Mouse (Mus musculus) kidney, postnatal 36 days (tissue): ENCODE measurements around the gene Gpat2.

Source experiments
- DNase-seq, 2 experiments: peaks; one replicate each; pipeline ENCODE4 v3.0.0; 2021 to 2022; ENCODE audit warnings: mixed read lengths in 2 of 2

Gene Gpat2

GRCm38 (mm10) chr2:127444055-127444789 lies 19.2 kb downstream of the Gpat2 start, which contains the start of gene Fahd2a:
TSS of gene Fahd2a (minus strand) at chr2:127444565.
- peak; percentile 92 to 93 for DNase-seq

DNA sequence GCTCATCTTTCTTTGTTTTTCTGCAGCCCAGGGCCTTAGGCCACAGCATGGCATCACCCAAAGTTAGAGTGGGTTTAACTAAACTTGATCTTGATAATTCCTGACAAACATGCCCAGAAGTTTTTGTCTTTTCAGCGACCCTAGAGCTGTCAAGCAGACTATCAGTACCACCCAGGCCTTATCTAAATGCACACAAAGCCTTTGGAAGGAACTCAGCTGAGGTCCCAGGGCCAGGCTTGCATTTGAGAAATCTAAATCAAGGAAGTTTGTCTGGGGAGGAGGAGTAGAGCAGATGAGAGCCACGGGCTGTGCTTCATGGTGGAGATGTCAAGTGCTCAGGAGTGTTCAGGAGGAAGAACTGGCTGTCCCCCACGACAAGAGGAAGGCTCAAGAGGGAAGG lies 21.8 kb downstream of the Gpat2 start:
- no peak for DNase-seq

DNA sequence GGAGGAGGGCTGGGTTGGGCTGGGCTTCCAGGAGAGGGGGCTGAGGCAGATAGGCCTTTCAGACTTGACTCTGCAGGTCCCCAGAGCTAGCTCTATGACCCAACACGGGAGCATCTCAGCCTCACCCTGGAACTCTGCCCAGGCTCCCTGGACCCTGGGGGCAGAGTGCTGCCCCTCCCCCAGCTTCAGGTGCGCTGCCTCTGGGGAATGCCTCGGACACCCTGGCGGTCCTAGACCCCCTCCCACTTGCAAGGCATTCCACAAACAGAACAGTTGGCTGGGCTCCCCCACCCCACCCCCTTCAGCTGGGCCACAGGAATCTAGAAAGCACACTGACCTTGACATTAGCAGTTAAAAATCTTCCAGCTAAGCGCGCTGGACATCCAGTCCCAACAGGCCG lies 24.7 kb downstream of the Gpat2 start:
- DNase-seq, result peak; percentile 83 to 86

DNA sequence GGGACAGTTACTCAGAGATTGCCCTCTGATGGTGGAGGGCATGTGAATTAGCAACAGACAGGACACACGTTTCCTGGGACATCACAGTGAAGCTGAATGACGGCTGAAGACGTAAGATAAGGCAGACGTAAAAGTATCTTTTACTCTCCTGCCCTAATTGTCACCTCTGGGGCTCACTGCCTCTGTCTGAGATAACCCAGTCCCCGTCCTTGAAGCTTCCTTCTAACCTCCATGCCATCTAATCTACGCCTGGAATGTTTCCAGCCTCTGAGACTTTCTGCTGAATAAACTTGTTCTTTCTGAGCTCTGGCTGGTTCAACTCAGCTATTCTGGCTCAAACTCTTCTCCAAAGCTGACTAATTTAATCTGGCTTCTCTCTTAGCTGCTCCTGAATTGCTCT lies 26.7 kb downstream of the Gpat2 start:
- DNase-seq, result peak; percentile 20 to 62

DNA sequence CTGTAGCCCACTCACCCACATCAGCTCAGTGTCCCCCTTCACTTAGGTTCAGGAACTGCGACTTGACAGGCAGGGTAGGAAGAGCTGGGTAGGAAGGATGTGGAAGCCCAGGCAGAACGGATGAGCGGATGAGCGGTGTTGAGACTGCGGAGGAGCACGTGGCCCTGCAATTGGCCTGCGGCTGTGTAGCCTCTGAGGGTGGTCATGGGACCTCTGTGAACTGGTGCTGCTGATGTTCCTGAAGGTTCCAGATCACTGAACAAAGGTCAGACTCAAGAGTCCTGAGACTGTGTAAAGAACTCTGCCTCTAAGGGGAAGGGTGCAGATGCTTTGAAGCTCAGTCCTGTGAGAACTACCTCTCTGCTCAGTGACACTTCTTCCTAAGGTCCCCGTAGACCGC lies 28.1 kb downstream of the Gpat2 start:
- peak; percentile 59 to 71 for DNase-seq

GRCm38 (mm10) chr2:127453764-127454163 lies 28.8 kb downstream of the Gpat2 start:
- DNase-seq, result peak; percentile 81 to 88

DNA sequence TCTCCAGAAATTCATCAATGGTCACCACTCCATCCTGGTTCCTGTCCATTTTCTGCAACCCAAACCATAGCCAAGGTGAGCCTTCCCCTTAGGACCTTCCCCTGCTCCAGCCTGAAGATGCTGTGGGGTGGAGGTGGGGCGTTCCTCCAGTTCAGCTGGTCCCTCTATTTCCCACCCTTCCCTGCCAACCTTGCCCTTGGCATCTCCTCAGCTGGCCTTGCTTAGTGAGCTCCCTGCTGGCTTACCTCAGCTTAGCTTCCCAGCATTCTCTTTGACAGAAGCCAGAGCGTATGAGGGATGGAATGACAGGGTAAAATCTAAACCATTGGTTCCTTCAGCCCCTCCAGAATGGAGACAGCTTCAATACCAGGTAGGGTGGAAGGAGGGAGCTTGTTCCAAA lies 34.3 kb downstream of the Gpat2 start:
- no peak for DNase-seq

- DNase-seq, result no peak
Measured at GRCm38 (mm10) chr2:127461351-127461750, 36.4 kb downstream of the Gpat2 start.

- DNase-seq, result peak; percentile 67 to 80
Measured at GRCm38 (mm10) chr2:127462314-127462713, 37.3 kb downstream of the Gpat2 start.

DNA sequence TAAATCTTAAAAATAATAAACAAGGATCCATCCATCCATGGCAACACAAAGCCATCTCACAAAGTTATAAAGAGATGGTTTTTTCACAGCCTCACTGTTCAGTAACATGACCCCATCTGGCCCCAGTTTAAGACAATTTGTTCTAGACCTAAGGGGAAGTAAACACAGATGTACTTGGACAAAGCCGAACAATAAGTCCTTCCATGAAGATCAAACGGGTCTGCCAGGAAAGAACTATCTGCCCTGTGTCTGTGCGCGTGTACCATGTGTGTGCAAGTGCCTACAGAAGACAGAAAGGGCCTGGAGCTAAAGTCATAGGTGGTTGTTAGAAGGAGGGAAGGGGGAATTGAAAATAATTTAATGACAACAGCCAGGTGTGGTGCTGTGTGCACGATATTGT lies 45.2 kb downstream of the Gpat2 start:
- DNase-seq, result no peak

DNA sequence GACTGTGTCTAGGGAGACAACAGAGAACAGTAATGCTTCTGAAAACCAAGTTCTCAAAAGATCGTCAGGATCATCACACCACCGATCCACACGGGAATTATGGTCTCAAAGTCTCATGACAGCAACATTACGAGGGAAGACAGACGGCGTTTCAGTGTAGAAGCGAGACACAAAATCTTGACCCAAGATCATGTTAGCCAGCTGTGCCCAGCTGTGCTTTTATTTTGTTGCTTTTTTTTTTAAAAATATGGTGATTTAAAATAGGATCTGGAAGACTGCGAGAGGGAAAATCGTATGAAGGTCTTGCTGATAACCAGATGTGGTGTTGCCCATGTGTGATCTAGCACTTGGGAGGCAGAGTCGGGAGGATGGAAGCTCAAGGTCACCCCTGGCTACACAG lies 45.7 kb downstream of the Gpat2 start:
- DNase-seq, result no peak

- no peak for DNase-seq
Measured at GRCm38 (mm10) chr2:127471281-127471680, 46.3 kb downstream of the Gpat2 start.

- DNase-seq, result no peak
Measured at GRCm38 (mm10) chr2:127472279-127472678, 47.3 kb downstream of the Gpat2 start.

DNA sequence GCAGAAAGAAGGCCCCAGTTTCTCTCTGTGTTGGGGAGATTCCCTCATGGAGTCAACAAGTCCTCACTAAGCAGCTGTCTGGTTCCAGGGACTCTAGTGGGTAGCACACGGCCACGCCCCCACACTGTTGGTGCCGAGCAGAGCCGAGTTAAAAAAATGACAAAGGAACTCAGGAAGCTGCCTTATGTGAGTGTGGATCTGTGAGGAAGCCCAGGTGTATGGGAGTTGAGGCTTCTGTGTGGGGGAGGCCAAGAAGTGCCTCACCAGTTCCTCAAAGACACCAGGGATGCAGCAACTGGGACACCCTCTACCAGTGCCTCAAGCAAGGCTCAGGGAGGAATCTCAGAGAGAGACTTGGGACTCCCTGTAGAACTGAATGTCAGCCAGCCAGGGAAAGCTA lies 54.2 kb downstream of the Gpat2 start:
- no peak for DNase-seq

DNA sequence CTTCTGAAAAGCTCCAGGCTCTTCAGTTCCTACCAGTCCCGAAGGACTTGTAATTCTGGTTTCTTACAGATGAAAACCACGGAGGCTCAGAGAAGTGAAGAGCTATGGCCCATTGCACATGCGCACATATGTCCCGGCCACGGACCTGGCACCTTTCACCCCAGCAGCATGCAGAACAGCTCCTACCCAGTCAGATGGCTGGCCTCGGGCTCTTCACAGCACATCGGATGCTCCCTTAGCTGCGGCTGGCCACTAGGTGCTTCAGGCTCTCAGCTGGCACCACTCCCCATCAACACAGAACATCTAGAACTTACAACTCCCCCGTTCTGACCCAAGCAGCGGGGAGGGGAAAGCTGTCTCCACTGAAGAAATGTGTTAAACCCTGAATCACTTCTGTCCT lies 54.8 kb downstream of the Gpat2 start:
- no peak for DNase-seq

DNA sequence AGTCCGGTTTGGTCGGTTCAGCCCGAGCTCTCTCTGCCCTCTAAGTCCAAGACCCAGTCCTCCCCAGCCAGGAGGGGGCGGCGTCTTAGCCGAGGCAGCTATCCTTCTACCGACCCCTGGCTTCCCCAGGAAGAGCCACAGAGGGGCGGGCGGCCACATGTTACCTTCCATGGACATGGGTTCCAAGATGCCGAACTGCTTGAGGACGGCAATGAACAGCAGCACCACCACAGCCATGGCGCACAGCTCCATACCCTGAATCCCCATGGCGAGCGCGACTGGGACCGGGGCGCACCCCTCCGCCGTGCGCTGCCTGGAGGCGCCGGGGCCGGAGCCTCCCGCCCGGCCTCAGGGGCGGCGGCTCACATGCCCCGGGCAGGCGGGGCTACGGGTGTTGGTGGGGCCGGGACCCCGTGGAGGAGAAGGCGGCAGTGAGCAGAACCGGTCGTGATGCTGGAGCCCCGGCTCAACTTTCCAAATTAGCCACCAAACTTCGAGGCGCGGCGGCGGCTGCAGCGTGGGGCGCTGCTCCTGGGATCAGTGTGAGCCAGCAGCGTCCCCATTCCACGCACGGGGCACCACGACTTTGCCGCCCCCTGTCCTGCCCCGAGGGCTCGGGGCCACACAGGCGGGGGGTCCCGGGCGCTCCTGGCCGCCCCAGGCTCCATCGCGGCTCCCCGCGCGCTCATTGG lies 57.0 kb downstream of the Gpat2 start:
- DNase-seq, result peak in 1 of 2 experiments; percentile 22

DNA sequence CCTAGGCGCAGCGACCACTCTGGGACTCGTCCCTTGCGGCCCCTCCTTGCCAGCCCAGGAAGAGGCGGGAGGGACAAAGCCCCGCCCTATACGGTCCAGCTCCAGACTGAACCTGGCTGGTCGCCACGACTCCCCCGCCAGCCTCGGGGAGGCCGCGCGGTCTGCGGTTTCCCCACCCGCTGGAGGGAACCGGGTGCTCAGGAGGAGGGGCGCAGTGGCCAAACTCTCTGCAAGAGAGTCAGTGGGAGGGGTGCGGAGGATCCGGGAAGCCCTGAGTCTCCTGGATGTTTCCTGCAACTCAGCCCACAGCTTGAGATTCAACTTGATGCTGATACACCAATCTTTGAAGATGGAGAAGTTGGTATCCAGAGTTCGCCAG lies 57.5 kb downstream of the Gpat2 start:
- DNase-seq, result peak; percentile 80 to 84

- DNase-seq, result peak; percentile 38 to 44
Measured at GRCm38 (mm10) chr2:127483001-127483400, 58.0 kb downstream of the Gpat2 start.

GRCm38 (mm10) chr2:127484476-127485170 lies 59.6 kb downstream of the Gpat2 start:
- peak; percentile 84 to 88 for DNase-seq
